Mouse (Mus musculus) ovary, postnatal 36 days (tissue): ENCODE measurements around the gene Dtl.
"Not testable (repeated sequence)": the region's sequence is repeated elsewhere in the genome, so short reads cannot be mapped to it uniquely, and the experiment has no call there.

Experiments
- DNase-seq: peaks from one replicate; pipeline ENCODE4 v3.0.0; 2022; ENCODE audit warnings: low spot score, mixed read lengths

The Dtl gene

DNA sequence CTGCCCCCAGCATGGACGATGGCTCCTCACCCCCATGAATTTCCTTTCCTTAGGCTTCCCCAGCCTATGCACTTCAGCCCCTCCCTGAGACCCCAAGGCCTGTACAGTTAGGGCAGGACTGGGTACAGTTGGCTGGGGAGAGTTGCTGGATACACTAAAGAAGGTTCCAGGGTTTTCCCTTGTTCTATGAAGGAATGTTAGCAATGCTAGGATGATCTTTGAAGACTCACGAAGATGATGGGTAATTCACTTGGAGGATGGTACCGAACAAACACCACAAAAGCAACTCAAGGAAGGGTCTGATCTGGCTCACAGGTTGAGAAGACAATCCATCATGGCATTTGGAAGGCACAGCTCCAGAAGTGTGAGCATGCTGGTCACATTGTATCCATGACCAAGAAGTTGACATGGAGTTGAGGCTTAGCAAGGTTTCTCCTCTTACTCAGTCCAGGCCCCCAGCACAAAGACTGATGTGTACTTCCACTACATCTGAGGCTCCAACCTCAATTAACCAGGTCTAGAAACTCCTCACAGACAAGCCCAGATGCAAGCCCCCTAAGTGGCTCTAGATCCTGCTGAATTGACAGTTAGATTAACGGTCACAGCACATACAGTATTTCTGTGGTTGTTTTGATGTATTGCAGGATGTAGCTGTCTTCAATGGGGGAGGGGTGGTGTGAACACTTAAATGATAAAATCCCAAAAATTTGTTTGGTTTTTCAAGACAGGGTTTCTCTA, 55.8 kb downstream of the Dtl start:
- no peak for DNase-seq

DNA sequence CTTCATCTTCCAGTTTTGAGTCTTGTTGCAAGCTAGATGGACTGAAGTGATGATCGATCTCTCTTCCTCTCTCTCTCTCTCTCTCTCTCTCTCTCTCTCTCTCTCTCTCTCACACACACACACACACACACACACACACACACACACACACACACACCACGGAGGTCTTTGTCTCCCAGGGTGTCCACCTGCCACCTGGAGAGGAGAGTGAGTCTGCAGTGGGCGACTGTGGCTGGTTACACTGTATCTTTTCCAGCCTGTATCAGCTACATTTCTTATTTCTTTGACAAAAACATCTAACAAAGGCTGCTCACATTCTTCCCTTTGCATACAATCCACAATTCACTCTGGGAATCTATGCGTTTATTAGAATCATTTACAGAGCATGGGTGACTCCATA, 56.4 kb downstream of the Dtl start:
- DNase-seq, result no peak

DNA sequence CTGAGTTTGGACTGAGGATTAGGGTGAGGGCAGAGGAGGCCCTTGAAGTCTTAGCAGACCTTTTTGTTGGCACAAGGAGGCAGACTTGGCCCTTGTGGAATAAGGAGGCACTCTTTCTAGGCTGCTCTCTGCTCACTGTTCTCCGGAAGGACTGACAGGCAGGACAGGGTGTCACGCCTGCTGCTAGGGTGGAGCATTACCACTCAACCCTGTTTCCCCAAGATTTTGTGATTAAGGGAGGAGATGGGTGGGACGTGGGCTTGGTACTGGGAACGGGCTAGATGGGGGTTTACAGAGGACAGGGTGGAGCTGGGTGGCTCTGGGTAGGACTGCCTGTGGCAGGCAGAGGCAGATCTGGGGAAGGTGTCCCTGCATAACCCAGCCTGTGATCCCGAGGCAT, 57.4 kb downstream of the Dtl start:
- no peak for DNase-seq

DNA sequence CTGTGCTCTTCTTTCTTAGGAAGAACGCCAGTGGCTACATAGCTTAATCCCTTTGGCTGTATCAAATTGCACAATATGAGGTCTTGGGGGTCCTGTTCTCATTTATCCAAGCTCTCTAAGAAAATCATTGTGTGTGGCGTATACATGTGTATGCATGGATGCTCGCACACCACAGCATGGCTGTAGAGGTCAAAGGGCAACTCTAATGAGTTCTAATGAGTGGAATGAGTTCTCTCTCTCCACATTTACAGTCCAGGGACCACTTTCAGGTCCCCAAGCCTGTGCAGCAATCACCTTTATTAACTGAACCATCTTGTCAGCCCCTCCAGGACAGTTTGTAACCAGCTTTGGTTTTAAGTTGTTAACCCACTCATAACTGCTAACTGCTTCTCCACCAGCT, 58.3 kb downstream of the Dtl start:
- DNase-seq, result no peak

DNA sequence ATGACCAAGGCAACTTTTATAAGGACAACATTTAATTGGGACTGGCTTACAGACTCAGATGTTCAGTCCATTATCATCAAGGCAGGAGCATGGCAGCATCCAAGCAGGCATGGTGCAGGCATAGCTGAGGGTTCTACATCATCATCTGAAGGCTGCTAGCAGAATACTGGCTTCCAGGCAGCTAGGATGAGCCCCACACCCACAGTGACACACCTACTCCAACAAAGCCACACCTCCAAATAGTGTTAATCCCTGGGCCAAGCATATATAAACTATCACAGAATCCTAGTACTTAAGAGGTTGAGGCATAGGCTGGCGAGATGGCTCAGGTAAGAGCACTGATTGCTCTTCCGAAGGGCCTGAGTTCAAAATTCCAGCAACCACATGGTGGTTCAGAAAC, 59.0 kb downstream of the Dtl start:
- not testable (repeated sequence) for DNase-seq

DNA sequence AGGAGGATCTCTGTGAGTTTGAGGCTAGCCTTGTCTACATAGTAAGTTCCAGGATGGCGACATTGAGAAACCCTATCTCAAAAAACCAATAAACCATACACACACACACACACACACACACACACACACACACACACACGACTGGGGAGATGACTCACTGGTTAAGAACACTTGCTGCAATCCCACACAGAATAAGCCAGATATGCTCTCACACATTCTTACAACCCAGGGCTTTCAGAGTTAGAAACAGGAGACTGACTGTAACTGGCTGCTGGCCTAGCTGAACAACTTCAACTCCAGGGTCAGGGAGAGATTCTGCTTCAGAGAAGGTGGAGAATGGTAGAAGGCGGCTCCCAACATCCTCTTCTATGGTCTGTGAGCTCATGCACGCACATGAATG, 62.1 kb downstream of the Dtl start:
- no peak for DNase-seq

DNA sequence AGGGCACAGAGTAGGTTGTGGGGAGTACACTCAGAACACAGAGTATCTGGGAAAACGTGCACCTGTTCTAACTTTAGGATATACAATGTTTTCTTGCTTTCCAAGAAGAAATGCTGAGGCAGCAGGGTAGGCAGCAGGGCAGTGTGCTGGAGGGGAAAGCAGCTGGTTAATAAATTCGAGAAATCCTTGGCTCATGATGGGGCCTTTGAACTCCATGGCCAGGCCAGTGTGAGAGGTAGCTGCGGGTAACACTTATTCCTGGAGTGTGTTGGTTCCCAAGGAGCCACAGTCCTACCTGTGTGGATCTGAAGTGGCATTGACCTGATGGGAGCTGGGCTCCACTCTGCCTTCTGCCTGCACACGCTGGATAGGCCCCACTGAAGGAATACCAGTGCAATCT, 63.0 kb downstream of the Dtl start:
- DNase-seq, result no peak

DNA sequence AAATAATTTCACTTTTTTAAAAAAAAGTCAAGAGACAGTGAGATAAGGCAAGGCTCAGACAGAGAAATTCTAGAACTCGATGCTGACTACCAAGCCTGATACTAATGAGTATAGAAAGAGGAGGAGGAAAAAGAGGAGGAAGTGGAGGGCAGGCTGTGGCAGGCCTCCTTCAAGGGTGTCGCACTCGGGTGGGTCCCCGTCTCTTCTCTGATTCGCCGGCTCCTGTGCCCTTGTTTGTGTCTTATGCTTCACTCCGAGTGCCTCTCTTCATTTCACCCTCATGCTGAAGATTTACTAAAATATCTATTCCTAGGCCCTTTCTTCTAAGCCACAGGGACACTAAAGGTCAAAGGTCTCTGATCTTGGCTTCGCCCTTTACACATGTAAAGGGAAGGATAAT, 63.8 kb downstream of the Dtl start:
- no peak for DNase-seq

DNA sequence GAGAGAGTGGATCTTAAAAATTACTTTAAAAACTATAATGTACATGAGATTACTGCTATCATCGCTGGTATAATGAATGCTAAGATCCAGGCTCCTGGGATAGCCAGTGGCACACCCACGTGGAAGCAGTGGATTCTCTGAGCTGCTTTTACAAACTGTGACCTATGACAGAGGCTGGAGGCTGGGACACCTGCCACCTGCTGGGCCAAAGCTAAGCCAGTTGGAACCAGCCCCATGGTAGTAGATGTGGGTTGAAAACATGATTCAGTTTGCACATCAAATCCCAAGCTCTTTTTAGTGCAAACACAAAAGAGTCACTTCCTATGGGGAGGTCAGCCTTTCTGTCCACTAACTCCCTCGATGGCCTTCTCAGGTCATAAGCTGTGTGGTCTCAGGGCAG, 65.5 kb downstream of the Dtl start:
- no peak for DNase-seq

DNA sequence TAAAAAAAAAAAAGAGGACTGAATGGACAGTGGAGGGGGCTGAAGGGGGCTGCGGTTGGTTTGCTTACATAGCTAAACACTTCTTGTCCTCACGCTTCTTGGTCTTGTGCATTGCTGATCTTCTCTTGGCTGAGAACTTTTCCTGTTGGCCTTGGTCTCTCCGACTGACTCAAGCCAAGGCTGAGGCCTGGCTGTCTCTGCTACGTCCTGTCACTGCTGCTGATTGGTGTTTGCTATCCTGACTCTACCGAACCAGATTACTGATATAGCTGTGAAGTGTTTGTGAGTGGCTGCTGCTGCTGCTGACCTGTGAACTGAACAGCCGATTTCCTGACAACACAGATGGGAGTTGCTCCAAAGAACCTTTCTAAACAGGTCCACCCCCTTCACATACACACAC, 66.2 kb downstream of the Dtl start:
- no peak for DNase-seq

DNA sequence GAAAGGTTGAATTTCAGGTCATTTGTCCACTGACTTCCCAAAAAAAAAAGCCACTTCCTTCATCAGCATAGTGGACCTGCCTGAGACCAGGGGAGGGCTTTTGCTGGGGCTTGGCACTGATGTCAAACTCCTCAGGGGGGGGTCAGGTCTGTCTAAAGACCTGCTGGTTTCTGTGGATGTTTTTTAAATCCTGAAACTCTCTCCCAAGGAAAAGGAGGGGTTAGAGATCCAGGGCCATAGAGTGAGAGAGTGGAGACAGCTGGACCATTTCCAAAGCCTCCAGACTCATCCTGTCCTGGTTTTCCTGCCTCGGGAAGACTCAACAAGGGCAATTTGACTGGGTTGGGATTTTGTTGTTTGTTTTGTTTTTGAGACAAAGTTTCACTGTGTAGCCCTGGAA, 68.6 kb downstream of the Dtl start:
- no peak for DNase-seq

DNA sequence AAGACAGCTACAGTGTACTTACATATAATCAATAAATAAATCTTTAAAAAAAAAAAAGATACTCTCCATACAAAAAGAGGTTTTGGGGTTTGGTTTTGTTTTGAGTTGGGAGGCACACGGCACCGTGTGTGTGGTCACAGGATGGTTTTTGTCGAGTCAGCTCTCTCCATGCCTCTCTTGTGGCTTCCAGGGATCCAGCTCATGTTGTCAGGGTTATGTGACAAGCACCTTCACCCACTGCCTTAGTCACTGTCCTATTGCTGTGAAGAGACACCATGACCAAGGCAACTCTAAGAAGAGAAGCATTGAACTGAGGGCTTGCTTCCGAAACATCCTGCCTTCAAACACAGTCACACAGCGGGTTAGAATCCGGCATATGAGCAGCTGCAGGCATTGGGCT, 75.7 kb downstream of the Dtl start:
- no peak for DNase-seq

DNA sequence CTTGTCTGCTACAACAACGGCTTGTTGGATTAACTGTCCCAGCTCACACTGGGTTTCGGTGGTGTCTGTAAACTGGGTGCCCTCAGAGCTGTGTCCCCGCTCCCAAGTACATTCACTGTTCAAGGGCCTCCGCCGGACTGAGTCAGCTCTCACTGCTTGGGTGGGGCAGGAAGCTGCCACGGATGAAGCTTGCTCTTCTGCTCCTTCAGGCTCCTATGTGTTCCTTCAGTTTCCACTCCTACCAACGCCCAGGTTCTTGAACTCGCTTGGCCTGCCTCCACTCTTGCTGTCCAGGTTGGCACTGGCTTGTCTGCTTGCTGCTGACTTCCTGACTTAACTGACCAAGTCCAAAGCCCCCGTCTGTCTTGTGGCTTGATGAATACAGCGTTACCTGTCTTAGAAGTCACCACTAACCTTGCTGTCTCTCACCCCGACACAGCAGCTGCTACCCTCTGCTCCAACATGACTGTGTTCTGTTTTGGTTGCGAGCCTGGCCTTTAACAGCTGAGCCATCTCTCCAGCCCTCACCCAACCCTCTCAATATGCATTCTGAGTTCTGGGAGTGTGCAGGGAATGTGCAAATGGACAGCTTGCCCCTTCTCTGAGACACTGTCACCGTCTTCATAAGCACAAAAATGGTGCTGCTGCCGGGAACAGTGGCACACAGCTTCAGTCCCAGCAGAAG, 76.9 kb downstream of the Dtl start:
- DNase-seq, result no peak

DNA sequence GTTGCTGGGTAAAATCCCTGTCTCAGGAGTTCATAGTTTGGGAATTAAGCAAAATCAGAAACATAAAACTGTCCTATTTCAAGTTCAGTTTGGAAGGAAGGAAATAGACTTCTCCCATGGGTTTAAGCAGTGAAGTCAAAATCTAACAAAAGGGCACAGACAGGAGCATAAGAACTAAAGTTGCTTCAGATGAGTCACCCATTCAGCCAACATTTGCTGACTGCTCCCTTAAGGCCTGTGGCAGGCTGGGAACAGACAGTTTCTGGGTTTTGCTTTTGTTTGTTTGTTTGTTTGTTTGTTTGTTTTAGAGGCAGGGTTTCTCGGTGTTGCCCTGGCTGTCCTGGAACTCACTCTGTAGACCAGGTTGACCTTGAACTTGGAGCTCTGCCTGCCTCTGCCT, 78.7 kb downstream of the Dtl start:
- no peak for DNase-seq

DNA sequence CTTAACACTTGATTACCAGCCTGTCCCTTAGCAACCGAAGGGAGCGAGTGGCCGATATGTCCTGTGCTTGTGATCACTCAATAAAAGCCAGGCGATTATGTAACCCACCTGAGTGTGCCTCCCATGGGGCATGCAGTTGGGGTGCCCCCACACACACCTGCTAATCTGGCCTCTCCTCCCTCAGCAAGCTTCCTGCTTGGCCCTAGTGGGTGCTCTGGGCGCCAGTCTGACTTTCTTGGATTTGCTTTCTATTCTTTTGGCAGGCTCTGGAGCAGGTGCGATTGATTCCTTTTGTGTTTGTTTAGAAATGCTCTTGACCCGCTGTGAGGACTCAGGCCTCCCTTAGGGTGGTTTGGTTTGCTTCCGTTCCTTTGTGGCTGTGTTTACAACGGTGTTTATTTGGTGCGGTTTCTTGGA, 80.3 kb downstream of the Dtl start:
- DNase-seq, result peak; percentile 19

DNA sequence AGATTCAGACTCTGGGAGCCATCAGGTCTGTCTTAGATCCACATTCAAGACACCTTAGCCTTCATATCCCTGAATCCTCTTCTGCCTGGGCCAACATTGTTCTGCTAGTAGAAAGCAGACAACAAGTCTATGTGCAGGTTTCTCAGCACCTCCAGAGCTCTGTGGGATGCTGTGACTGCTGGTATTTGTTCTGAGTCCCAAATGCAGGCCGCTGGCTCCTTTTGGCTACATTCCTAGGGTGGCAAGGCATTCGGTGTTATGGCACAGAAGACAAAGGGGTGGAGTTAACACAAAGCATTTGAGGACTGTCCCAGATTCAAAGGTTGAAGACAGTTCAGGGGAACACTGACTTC, 81.1 kb downstream of the Dtl start:
- no peak for DNase-seq

DNA sequence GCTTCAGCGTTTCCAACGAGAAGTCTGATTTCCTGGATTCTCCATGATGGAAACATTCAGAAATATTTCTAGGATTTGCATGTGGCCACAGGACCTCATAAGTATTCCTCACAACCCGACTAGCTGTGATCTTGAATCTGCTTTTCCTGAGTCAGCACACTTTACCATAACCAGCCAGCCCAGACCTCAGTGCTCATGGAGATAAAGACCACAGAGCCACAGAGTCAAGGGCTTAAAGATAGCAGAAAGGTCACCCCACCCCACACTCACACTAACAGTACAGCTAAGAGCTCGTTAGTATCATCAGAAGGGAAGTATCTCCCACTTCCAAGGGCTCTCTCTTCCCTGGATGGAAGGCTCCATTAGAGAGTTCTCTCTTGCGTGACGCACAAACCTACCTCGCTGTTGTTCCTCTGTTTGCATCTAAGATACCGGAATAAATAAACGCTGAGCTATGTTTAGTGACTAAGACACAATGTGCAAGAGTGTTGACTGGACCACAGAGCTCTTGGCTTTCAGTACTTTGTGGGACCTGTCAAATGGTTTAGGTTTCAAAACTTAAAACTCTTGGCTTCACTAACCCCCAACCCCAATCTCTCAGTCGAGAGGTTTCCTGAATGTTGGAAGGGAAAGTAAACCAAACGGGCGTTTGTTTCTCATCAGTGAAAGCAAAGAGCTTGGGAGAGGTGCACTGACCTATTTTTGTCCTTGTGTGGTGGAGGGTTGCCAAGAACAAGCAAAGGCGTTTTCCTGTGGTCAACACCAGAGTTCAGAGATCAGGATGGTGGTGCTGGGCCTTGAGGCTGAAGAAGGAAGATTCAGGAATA, 81.7 kb downstream of the Dtl start:
- no peak for DNase-seq

DNA sequence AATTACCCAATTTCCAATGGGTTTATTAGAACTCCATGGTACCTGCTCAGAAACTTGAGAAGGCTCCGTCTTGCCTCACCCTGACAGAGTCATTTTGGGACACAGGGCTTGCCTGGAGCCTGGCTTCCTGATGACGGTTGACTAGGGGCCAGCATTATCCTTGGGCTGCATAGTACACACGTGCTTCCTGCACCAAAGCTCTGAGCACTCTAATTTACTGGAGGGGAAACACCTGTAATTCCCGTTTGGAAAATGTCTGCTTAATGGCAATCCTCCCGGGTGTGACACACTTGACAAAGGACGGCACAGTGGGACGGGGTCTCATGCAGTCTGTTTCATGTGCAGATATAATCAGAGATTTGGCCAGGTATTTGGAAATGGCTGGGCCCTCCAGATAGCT, 84.9 kb downstream of the Dtl start:
- DNase-seq, result no peak
